Mouse (Mus musculus) frontal cortex, postnatal 25 days (tissue): ENCODE measurements around the gene Fgfr2.

Experiments used
- DNase-seq, 2 experiments: peaks; one replicate each; pipeline ENCODE4 v3.0.0; 2022; ENCODE audit warnings: low spot score in 2 of 2

Fgfr2 gene

GRCm38 (mm10) chr7:132931560-132932351, 191.4 kb downstream of the Fgfr2 start:
- peak in 1 of 2 experiments; percentile 14 for DNase-seq

GRCm38 (mm10) chr7:132930850-132931559, 192.1 kb downstream of the Fgfr2 start, which contains the start of gene Zranb1:
Zranb1 (plus strand) TSS chr7:132931142.
- DNase-seq: peak; percentile 97 to 98

- DNase-seq: no peak
Observed at GRCm38 (mm10) chr7:132930055-132930454, 193.1 kb downstream of the Fgfr2 start.

- DNase-seq: no peak
Observed at GRCm38 (mm10) chr7:132927201-132927600, 195.9 kb downstream of the Fgfr2 start.

- DNase-seq: no peak
Observed at GRCm38 (mm10) chr7:132925227-132925626, 197.9 kb downstream of the Fgfr2 start.

GRCm38 (mm10) chr7:132921971-132922370, 201.2 kb downstream of the Fgfr2 start:
- no peak for DNase-seq

GRCm38 (mm10) chr7:132903796-132904195, 219.4 kb downstream of the Fgfr2 start:
- DNase-seq: no peak

GRCm38 (mm10) chr7:132900826-132901531, 222.2 kb downstream of the Fgfr2 start:
- no peak for DNase-seq

- DNase-seq: no peak
Observed at GRCm38 (mm10) chr7:132898234-132898633, 224.9 kb downstream of the Fgfr2 start.

- no peak for DNase-seq
Observed at GRCm38 (mm10) chr7:132897258-132897657, 225.9 kb downstream of the Fgfr2 start.

- no peak for DNase-seq
Observed at GRCm38 (mm10) chr7:132896206-132896815, 226.8 kb downstream of the Fgfr2 start.

- no peak for DNase-seq
Observed at GRCm38 (mm10) chr7:132894841-132895555, 228.2 kb downstream of the Fgfr2 start.

- DNase-seq: no peak
Observed at GRCm38 (mm10) chr7:132893336-132893735, 229.8 kb downstream of the Fgfr2 start.

- DNase-seq: no peak
Observed at GRCm38 (mm10) chr7:132892806-132893205, 230.3 kb downstream of the Fgfr2 start.

GRCm38 (mm10) chr7:132892311-132892661, 230.9 kb downstream of the Fgfr2 start:
- no peak for DNase-seq

GRCm38 (mm10) chr7:132891561-132892310, 231.4 kb downstream of the Fgfr2 start:
- DNase-seq: no peak

- no peak for DNase-seq
Observed at GRCm38 (mm10) chr7:132890201-132890600, 232.9 kb downstream of the Fgfr2 start.

- no peak for DNase-seq
Observed at GRCm38 (mm10) chr7:132889691-132890090, 233.5 kb downstream of the Fgfr2 start.

- no peak for DNase-seq
Observed at GRCm38 (mm10) chr7:132888518-132889249, 234.5 kb downstream of the Fgfr2 start.

- no peak for DNase-seq
Observed at GRCm38 (mm10) chr7:132888052-132888451, 235.1 kb downstream of the Fgfr2 start.
